Mouse (Mus musculus): ENCODE data around the gene Cdc37.

Gene Cdc37

GRCm38 (mm10) chr9:21167140-21168097 is 17.6 kb upstream of the Cdc37 start:
- no peak for DNase-seq

- DNase-seq = no peak
These were observed 16.7 kb upstream of the Cdc37 start for GRCm38 (mm10) chr9:21166516-21166915.

GRCm38 (mm10) chr9:21165952-21166451 is 16.2 kb upstream of the Cdc37 start:
- DNase-seq = no peak

- no peak for DNase-seq
These were observed 15.5 kb upstream of the Cdc37 start, which contains the start of gene Pde4a for GRCm38 (mm10) chr9:21165041-21165951. Gene Pde4a, plus strand, starts transcription at chr9:21165714.

- no peak for DNase-seq
These were observed 14.3 kb upstream of the Cdc37 start for GRCm38 (mm10) chr9:21164072-21164471.

GRCm38 (mm10) chr9:21163086-21164050 is 13.6 kb upstream of the Cdc37 start:
- no peak for DNase-seq

- peak; percentile 94 for DNase-seq
These were observed 11.6 kb upstream of the Cdc37 start for GRCm38 (mm10) chr9:21161209-21161909.

- DNase-seq = no peak
These were observed 5.0 kb upstream of the Cdc37 start for GRCm38 (mm10) chr9:21154787-21155186.

GRCm38 (mm10) chr9:21153833-21154232 is 4.1 kb upstream of the Cdc37 start:
- DNase-seq = no peak

GRCm38 (mm10) chr9:21153331-21153730 is 3.5 kb upstream of the Cdc37 start:
- no peak for DNase-seq

- DNase-seq = no peak
These were observed 2.9 kb upstream of the Cdc37 start for GRCm38 (mm10) chr9:21152715-21153114.

- no peak for DNase-seq
These were observed 617 bp downstream of the Cdc37 start for GRCm38 (mm10) chr9:21149077-21149653.

- no peak for DNase-seq
These were observed 1.4 kb downstream of the Cdc37 start for GRCm38 (mm10) chr9:21148427-21148826.

GRCm38 (mm10) chr9:21146722-21147121 is 3.1 kb downstream of the Cdc37 start:
- no peak for DNase-seq

- DNase-seq = no peak
These were observed 4.4 kb downstream of the Cdc37 start for GRCm38 (mm10) chr9:21145431-21145830.

- no peak for DNase-seq
These were observed 5.4 kb downstream of the Cdc37 start for GRCm38 (mm10) chr9:21144361-21144760.

GRCm38 (mm10) chr9:21141922-21142321 is 7.9 kb downstream of the Cdc37 start:
- no peak for DNase-seq

GRCm38 (mm10) chr9:21138386-21138785 is 11.4 kb downstream of the Cdc37 start:
- DNase-seq = no peak

- DNase-seq = peak; percentile 64
These were observed 12.6 kb downstream of the Cdc37 start for GRCm38 (mm10) chr9:21137229-21137628.

GRCm38 (mm10) chr9:21136401-21136800 is 13.4 kb downstream of the Cdc37 start:
- no peak for DNase-seq

- DNase-seq = no peak
These were observed 13.8 kb downstream of the Cdc37 start for GRCm38 (mm10) chr9:21135941-21136381.
